Mouse (Mus musculus) urinary bladder, postnatal 25 days (tissue): ENCODE measurements around the gene Creb5.

ENCODE experiments used
- DNase-seq: peaks from one replicate; pipeline ENCODE4 v3.0.0; 2022; ENCODE audit warnings: low spot score

Creb5 gene

GRCm38 (mm10) chr6:53706604-53707330, 419.7 kb downstream of the Creb5 start:
- no peak for DNase-seq

- DNase-seq, result no peak
These were observed 420.7 kb downstream of the Creb5 start for GRCm38 (mm10) chr6:53707795-53708194.

DNA sequence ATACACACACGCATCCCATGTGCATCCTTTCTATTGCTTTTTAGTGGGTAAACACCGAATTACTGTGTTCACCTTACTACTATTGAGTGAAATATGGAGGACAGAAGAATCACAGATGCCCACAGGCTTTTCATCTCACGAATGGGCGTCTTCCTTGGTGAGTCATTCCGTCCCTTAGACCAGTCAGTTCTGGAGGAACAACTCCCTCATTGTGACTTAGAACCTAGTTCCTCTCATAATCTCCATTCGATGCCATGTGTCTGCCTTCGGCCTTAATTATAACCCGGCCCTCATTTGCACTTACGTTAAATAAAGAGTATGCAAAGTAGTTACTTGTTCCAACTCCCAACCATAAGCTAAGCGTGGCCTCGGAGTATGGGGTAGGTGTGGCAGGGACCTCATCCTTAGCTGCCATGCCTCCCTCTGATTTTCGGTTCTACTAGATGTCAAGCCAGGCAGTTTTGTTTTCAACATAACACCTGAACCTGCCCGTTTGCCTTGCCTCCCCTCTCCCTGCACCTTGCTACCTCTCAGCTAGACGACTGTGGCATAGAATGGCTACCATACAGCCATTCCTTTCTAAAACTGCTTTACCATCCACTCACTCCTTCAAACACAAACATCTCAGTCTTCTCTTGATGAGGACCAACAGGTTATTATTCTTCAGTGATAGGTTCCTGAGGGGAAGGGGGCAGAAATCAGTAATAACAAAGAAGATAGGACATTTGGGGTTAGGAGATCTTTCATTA, 422.8 kb downstream of the Creb5 start:
- DNase-seq, result no peak

GRCm38 (mm10) chr6:53710560-53710959, 423.5 kb downstream of the Creb5 start:
- DNase-seq, result no peak

DNA sequence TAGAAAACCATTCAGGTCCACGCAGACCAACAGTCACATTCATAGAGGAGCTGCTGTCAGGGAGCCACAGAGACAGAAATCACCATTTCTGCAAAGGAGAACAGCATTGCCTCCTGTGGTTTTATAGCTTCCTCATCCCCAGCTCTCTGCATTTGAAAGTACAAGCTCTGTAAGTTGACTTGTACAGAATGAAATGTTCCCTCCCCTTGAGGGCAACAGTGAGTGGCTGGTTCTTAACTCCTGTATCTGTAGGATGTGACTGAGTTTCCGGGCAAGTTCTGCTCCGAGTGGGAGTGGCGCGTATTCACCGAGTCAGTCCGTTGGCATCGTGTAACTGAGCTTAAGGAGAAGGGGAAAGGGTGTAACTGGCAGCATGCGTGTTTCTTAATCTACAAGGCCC, 426.1 kb downstream of the Creb5 start:
- DNase-seq, result no peak

DNA sequence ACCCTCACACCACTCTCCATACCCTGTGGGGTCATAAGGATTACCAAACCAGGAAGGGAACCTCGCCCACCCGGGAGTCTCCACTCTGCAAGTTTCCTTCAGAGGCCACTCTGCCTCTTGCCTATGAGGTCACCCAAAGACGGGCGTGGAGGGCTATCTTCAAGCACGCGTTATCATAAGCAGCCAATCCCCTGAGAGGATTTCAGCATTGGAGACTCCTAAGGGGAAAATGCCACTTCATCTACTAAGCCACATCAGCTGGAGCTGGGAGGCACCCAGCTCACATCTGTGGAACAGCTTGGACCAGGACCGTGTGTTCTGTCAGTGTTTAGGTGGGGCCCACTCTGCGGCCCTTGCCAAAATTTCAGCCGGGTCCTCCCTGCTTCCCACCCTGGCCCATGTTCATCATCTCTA, 427.8 kb downstream of the Creb5 start:
- peak; percentile 33 for DNase-seq

- no peak for DNase-seq
These were observed 428.9 kb downstream of the Creb5 start for GRCm38 (mm10) chr6:53716013-53716412.

GRCm38 (mm10) chr6:53720009-53720408, 432.9 kb downstream of the Creb5 start:
- no peak for DNase-seq

DNA sequence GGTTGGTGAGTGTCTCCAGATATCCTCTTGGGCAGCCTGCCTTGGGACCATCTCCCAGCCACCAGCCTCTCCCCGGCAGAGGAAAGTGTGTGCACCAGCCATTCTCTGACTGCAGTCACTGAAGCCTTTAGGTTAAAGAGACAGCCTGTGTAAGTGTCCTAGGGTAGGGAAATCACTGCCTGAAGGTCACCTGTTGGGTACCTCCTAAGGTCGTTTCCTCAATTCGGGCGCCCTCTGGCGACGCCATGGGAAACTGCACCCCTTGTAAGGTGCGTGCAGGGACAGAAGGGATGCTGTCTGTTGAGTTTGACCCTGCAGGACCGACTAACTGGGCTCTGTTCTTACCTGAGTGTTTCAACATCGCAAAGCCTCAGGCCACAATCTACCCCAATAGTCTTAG, 434.5 kb downstream of the Creb5 start:
- DNase-seq, result peak; percentile 67

DNA sequence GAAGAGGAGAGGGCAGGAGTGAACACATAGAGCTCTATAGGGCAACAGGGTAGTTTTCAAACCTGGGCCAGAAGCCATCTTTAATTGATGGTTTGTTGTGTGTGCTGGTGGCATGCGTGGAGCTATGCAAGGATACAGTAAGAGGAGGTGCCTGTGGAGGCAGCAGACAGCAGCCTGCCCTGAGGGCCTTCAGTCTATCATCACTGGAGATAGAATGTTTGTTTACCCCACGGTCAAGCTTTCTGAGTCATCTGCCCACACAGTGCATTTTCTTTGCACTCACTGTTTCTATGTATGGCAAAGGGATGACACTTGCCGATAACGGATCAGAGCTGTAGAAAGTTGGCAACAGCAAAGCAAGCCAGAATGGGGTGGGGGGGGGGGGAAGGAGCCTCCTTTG, 435.6 kb downstream of the Creb5 start:
- DNase-seq, result no peak

DNA sequence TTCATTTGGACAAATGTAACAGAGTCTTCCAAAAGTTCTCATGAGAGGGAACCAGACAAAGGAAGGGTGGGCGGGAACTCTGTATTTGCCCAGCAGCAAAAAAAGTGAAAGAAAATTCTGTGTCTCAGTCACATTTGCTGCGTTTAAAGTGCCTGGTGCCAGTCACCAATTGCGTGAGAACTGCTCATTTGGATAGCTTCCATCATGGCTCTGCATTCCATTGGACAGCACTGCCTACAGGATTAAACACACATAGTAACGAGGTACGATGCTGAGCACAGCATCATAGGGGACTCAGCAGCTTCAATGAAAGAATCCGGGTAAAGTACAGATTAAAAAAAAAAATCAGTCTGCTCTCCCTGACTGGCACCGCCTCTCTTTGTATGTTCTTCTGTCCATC, 443.4 kb downstream of the Creb5 start:
- DNase-seq, result no peak

- no peak for DNase-seq
These were observed 444.0 kb downstream of the Creb5 start for GRCm38 (mm10) chr6:53730996-53731485.

GRCm38 (mm10) chr6:53733546-53733945, 446.5 kb downstream of the Creb5 start:
- no peak for DNase-seq

DNA sequence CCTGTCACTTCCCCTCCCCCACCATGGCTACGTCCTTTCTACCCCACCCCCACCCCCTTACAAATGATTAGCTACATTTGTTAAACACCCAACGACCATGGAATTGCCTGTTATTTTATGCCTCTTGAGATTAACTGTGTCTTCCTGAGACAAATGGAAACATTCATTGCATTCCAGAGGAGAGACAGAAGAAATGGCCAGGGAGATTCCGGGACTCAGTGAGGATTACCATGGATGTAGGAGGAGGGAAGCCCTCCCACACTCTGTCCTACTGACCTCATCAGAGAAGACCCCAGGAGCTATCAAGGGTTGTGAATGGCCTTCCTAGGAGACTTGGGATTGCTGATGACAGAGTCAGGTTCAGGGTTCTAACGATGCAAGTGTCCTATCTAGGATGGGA, 446.9 kb downstream of the Creb5 start:
- DNase-seq, result no peak

- DNase-seq, result no peak
These were observed 448.6 kb downstream of the Creb5 start for GRCm38 (mm10) chr6:53735696-53736095.

DNA sequence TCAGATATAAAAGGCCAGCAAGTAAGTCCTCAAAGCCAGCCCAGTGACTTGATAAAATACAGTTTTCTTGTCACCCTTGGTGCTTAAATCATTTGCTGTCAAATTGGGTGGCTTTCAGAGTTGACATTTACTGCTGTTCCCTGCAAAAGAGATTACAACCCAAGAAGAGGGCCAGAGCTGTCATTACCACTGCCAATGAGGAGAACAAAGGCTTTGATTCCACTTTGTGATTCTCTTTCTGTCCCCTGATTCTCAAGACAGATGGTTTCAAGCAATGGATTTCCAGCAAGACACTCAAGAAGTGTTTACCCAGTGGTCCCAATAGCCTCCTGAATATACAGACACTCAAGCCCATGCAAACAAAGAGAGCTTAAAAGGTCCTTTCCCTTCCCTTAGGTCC, 451.1 kb downstream of the Creb5 start:
- no peak for DNase-seq

- no peak for DNase-seq
These were observed 454.2 kb downstream of the Creb5 start for GRCm38 (mm10) chr6:53741222-53741621.
